Mouse (Mus musculus) neural tube, embryonic 14.5 days (tissue): ENCODE results near the gene Tmem132c. TPM values are rescaled to one million over a fixed set of nuclear protein-coding genes. Genes with fewer than 3 reads are reported as not detected.

Experiments
- ATAC-seq: fragments of 200-750 bp; cut with Nextera tagmentation; 2 replicates; pipeline ENCODE4 v1.8.0; 2017; ENCODE audit warnings: low read depth, mild to moderate bottlenecking, moderate TSS enrichment, moderate library complexity
- H3K27ac ChIP-seq: fragments of 300-500 bp; sonication (generic); 2 replicates; pipeline ENCODE4 v1.5.1; 2014; ENCODE audit warnings: low read depth, mild to moderate bottlenecking, control low read depth, low read length, moderate library complexity, mixed read lengths
- H3K27me3 ChIP-seq: fragments of 300-500 bp; sonication (generic); 2 replicates; pipeline ENCODE4 v1.6.1; 2014; ENCODE audit warnings: low read length; ENCODE audit not compliant: control insufficient read depth, insufficient read depth
- H3K36me3 ChIP-seq: fragments of 300-500 bp; sonication (generic); 2 replicates; pipeline ENCODE4 v1.6.1; 2014; ENCODE audit warnings: low read length, mixed read lengths; ENCODE audit not compliant: control insufficient read depth, insufficient read depth
- H3K4me1 ChIP-seq: fragments of 300-500 bp; sonication (generic); 2 replicates; pipeline ENCODE4 v1.6.1; 2014; ENCODE audit warnings: low read length; ENCODE audit not compliant: control insufficient read depth, insufficient read depth
- H3K4me2 ChIP-seq: fragments of 300-500 bp; sonication (generic); 2 replicates; pipeline ENCODE4 v1.6.1; 2014; ENCODE audit warnings: mild to moderate bottlenecking, low read depth, low read length, control low read depth
- H3K4me3 ChIP-seq: fragments of 300-500 bp; sonication (generic); 2 replicates; pipeline ENCODE4 v1.5.1; 2014; ENCODE audit warnings: low read depth, low read length, control low read depth, mixed read lengths
- H3K9ac ChIP-seq: fragments of 300-500 bp; sonication (generic); replicated peaks from 2 replicates; pipeline ENCODE4 v1.6.1; 2014; ENCODE audit warnings: low read depth, mild to moderate bottlenecking, control low read depth, low read length, mixed read lengths
- H3K9me3 ChIP-seq: fragments of 300-500 bp; sonication (generic); 2 replicates; pipeline ENCODE4 v1.6.1; 2016; ENCODE audit warnings: low read length; ENCODE audit not compliant: control insufficient read depth
- WGBS: fragments of 180-500 bp; shearing (Covaris S2); extraction: QIAGEN DNeasy Blood & Tissue Kit; methylation state at CpG from one replicate; pipeline ENCODE4 v1.1.7; 2014; 5-methylcytosine and 5-hydroxymethylcytosine counted together
- polyA plus RNA-seq: library from polyadenylated mRNA; unstranded; fragments of >200 nt; fragmentation: Nextera tagmentation; extraction: Ambion mirVana; gene quantifications from 2 replicates; pipeline ENCODE4 v1.2.1, GENCODE M21; 2014

Tmem132c gene
- polyA plus RNA-seq, 1 experiment from 2014 or later, result 9.4 TPM

DNA sequence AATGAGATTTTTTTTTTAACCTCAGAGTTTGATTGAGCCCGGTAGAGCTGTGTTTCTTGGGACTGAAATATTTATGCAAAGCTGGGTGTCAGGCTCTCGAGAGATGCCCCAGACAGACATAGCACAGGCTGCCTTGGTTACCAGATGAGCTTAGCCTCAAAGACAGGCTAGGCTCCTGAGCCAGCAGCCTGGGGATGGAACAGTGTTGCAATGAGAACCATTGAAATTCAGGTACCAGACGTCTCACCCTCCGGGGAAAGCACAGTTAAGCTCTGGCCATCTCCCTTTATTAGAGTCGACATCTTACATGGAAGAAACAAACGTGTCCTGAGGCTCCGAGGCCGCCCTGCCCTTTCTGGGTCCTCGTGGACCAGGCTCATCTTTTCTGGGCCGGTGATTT lies 200.4 kb downstream of the Tmem132c start:
- Histone ChIP-seq H3K27ac (no peak overlapping the region), H3K27me3 (no peaks in the 10 kb centered on the region), H3K9me3 (no peaks in the 10 kb centered on the region), H3K4me1 (peaks cover 3% of the 10 kb centered on the region; the same call in 1 of the 2 replicates), H3K9ac (no peak overlapping the region), H3K4me2 (no peak overlapping the region), H3K36me3 (no peaks in the 10 kb centered on the region), H3K4me3 (no peak overlapping the region)
- WGBS, result 25% methylated on average over 10 of the region's 10 CpGs
- no peak for ATAC-seq

DNA sequence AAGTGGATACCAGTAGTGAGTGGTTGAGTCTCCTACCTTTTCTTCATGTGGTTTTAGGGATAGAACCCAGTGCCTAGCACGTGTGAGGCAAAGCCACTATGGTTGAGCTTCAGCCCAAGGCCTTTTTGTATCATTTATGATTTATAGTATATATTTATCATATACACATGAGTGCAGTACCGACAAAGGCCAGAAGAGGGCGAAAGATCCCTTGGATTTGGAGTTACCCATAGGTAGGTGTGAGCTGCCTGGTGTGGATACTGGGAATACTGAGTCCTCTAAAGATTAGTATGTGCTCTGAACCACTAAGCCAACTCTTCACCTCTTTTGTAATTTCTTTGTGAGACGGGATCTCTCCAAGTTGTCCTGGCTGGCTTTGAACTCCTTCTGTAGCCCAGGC lies 212.0 kb downstream of the Tmem132c start:
- 37% methylated on average over 4 of the region's 4 CpGs for WGBS
- Histone ChIP-seq H3K27me3 (no peaks in the 10 kb centered on the region), H3K27ac (no peak overlapping the region), H3K9ac (no peak overlapping the region), H3K9me3 (no peaks in the 10 kb centered on the region), H3K4me1 (no peaks in the 10 kb centered on the region), H3K36me3 (no peaks in the 10 kb centered on the region), H3K4me2 (no peak overlapping the region), H3K4me3 (no peak overlapping the region)
- no peak for ATAC-seq

DNA sequence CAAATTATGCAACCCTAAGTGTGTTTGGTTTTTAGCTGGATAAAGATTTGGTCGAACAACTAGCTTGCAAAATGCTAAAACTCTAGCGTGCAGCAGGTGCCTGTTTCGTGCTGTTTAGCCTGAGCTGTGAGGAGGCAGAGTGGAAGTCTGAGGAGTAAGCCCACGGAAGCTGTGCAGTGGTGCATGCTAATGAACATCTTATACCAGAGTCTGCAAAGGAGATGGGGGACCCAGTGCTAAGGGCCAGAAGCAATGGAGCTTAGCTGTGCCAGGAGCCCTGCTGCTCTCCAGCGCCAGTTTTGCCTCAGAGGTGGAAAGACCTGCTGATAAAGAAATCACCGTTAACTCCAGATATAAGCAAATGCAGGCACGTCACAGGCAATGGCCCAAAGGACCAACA lies 212.5 kb downstream of the Tmem132c start:
- Histone ChIP-seq H3K27me3 (no peaks in the 10 kb centered on the region), H3K4me3 (no peak overlapping the region), H3K9ac (no peak overlapping the region), H3K27ac (no peak overlapping the region), H3K9me3 (no peaks in the 10 kb centered on the region), H3K4me2 (no peak overlapping the region), H3K36me3 (no peaks in the 10 kb centered on the region), H3K4me1 (no peaks in the 10 kb centered on the region)
- WGBS, result 82% methylated on average over 7 of the region's 7 CpGs
- no peak for ATAC-seq

DNA sequence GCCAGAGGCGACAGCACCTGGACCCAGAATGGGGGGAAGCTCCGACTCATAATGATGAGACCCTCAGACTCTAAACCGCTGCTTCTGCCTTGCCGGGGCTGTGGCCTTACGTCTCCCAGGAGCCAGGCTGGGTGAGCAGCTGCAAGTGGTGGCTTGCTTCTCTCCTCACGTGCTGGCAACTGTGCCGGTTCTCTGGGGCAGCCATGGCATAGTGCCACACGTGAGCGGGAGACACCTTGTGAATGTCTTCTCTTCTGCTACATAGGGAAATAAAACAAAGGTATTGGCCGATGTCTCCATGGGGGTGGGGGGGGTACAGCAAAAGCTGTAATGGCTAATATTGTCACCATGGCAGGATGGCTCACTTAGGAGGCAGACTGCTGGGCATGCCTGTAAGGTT lies 214.5 kb downstream of the Tmem132c start:
- no peak for ATAC-seq
- no peak overlapping the region for H3K27ac ChIP-seq
- no peak overlapping the region for H3K4me2 ChIP-seq
- 85% methylated on average over 10 of the region's 10 CpGs for WGBS
- no peaks in the 10 kb centered on the region for H3K9me3 ChIP-seq
- no peaks in the 10 kb centered on the region for H3K36me3 ChIP-seq
- no peaks in the 10 kb centered on the region for H3K27me3 ChIP-seq
- no peak overlapping the region for H3K4me3 ChIP-seq
- H3K4me1 ChIP-seq, result no peaks in the 10 kb centered on the region
- H3K9ac ChIP-seq, result no peak overlapping the region

DNA sequence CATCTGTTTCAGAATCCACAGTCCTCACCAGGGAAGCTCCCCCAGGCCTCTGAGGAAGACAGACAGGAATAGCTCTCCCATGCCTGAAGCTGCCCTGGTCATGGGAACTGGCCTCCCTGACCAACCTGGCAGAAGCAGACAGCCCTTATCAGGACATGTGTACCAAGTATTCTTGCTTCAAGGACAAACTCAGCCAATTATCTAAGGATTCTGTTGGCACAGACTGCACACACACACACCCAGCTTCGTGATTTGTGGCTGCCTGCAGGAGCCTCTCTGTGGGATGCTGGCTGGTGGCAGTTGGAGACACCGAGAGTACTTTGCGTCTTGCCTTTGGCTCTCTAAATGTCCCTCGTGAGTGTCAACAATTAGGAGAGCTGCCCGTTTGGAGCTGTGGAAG lies 226.5 kb downstream of the Tmem132c start:
- Histone ChIP-seq H3K4me3 (no peak overlapping the region), H3K9me3 (no peaks in the 10 kb centered on the region), H3K27me3 (no peaks in the 10 kb centered on the region), H3K9ac (no peak overlapping the region), H3K36me3 (no peaks in the 10 kb centered on the region), H3K27ac (no peak overlapping the region), H3K4me2 (no peak overlapping the region), H3K4me1 (peaks cover 8% of the 10 kb centered on the region)
- WGBS, result 18% methylated on average over 5 of the region's 5 CpGs
- no peak for ATAC-seq

DNA sequence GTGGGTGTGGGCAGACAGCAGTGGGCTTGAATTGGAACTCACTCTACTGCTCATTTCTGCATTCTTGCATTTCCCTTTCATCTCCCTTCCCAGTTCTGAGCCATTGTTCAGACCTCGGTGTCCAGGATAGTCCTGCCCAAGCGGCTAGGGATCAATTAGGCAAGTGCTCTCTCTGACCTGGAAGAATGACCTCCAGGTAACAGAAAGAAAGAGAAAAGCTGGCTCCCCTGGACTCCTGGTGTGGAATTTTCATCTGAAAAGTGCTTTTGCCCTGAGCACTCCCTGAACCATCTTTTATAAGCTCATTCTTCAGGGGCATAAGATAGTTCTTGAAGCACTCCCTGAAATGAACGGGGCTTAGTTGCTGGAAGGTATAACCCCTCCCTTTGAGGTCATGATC lies 228.7 kb downstream of the Tmem132c start:
- Histone ChIP-seq H3K9ac (no peak overlapping the region), H3K4me2 (no peak overlapping the region), H3K4me1 (peaks cover 8% of the 10 kb centered on the region), H3K27ac (no peak overlapping the region), H3K9me3 (no peaks in the 10 kb centered on the region), H3K27me3 (no peaks in the 10 kb centered on the region), H3K4me3 (no peak overlapping the region), H3K36me3 (no peaks in the 10 kb centered on the region)
- ATAC-seq, result no peak
- 35% methylated on average over 3 of the region's 3 CpGs for WGBS

DNA sequence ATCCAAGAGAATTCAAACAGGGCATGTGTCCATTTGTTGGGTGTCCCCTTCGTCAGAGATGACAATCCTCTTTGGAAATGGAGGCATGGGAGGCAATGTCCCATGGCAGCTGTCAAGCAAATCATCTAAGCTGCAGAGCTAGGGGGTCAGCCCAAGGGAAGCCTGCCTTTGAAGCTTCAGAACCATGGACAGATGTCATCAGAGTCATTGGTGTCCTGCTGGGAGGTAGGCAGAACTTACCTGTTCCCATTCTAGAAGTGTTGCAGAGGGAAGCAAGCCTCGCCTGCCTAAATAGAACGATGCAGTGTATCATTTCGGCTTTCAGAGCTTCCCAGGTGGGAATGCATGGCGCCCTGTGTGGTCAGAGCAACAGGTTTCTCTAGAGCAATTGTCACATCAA lies 230.3 kb downstream of the Tmem132c start:
- Histone ChIP-seq H3K27me3 (no peaks in the 10 kb centered on the region), H3K4me2 (no peak overlapping the region), H3K9ac (no peak overlapping the region), H3K4me3 (no peak overlapping the region), H3K27ac (no peak overlapping the region), H3K36me3 (no peaks in the 10 kb centered on the region), H3K4me1 (peaks cover 8% of the 10 kb centered on the region), H3K9me3 (no peaks in the 10 kb centered on the region)
- 72% methylated on average over 5 of the region's 5 CpGs for WGBS
- no peak for ATAC-seq

DNA sequence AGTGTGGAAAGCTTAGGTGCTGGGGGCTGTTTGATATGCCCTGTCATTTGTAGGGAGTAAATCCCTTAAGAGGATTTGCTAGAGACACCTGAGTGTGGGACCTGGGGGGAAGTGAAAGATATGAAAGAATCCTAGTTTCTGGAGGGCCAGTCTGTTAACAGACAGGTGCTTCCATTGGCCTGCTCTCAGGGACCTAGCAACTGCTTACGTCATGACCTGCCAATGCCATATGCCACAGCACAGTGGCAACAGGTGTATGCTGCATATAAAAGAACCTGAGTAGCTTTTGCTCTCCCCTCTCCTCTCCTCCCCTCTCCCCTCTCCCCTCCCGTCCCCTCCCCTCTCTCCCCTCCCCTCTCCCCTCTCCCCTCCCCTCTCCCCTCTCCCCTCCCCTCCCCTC lies 232.1 kb downstream of the Tmem132c start:
- WGBS, result 86% methylated on average over 1 of the region's 2 CpGs
- H3K9me3 ChIP-seq, result no peaks in the 10 kb centered on the region
- H3K36me3 ChIP-seq, result no peaks in the 10 kb centered on the region
- ATAC-seq, result no peak
- H3K4me3 ChIP-seq, result no peak overlapping the region
- H3K4me2 ChIP-seq, result no peak overlapping the region
- peaks cover 7% of the 10 kb centered on the region; the same call in 1 of the 2 replicates for H3K4me1 ChIP-seq
- no peak overlapping the region for H3K9ac ChIP-seq
- H3K27me3 ChIP-seq, result no peaks in the 10 kb centered on the region
- H3K27ac ChIP-seq, result no peak overlapping the region

DNA sequence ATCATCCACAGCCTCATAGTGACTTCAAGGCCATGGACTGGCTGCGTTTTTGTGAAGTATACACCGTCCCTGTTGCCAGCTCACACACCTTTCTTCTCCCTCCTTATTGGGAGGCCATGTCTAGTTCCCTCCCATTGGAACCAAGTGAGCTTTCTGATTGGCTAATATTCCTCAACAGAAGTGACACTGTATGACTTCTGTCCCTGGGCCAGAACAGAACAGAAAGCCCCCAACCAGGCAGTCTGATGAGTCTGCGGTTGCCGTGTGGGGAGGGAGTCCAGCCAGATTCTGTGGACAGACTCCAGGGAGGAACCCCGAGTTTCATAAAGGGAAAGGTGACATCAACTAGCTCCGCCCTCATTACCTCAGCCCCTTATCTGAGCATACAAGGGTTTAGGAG lies 233.2 kb downstream of the Tmem132c start:
- Histone ChIP-seq H3K9ac (no peak overlapping the region), H3K4me2 (no peak overlapping the region), H3K4me1 (peaks cover 7% of the 10 kb centered on the region; the same call in 1 of the 2 replicates), H3K27ac (no peak overlapping the region), H3K27me3 (no peaks in the 10 kb centered on the region), H3K4me3 (no peak overlapping the region), H3K9me3 (no peaks in the 10 kb centered on the region), H3K36me3 (no peaks in the 10 kb centered on the region)
- 88% methylated on average over 6 of the region's 6 CpGs for WGBS
- ATAC-seq, result no peak

DNA sequence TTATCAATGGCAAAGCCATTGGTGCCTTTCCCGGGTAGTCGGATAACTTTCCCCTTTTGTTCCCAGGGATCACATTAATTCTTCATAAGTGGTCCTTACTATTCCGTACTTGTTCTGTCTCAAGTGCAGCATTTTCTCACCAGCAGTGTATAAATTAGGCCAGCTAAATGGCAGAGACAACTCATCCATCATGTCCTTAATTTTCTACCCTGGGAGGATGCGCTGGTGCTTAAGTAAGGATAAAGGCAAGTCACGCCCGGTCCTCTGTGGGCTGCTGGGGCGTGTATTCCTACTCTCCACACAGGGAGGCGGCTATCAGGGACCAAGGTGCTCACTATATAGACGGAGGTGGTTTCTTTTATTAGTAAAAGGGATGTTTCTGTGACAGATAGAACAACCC lies 236.2 kb downstream of the Tmem132c start:
- Histone ChIP-seq H3K27ac (no peak overlapping the region), H3K27me3 (no peaks in the 10 kb centered on the region), H3K4me2 (no peak overlapping the region), H3K4me1 (peaks cover 7% of the 10 kb centered on the region; the same call in 1 of the 2 replicates), H3K9me3 (no peaks in the 10 kb centered on the region), H3K4me3 (no peak overlapping the region), H3K9ac (no peak overlapping the region), H3K36me3 (no peaks in the 10 kb centered on the region)
- WGBS, result 7% methylated on average over 9 of the region's 9 CpGs
- ATAC-seq, result no peak
